Mouse (Mus musculus) stomach, embryonic 15.5 days (tissue): ENCODE measurements around the gene Bsnd. TPM values are rescaled to one million over a fixed set of nuclear protein-coding genes. Genes with fewer than 3 reads are reported as not detected.

Source experiments
- ATAC-seq: fragments of 200-750 bp; cut with Nextera tagmentation; 2 replicates; pipeline ENCODE4 v1.8.0; 2017; ENCODE audit warnings: low read depth, moderate number of reproducible peaks, moderate TSS enrichment; ENCODE audit not compliant: insufficient read depth, low FRiP score
- H3K27ac ChIP-seq: fragments of 300-500 bp; sonication (generic); 2 replicates; pipeline ENCODE4 v1.5.1; 2015; ENCODE audit warnings: mild to moderate bottlenecking, inconsistent platforms
- H3K27me3 ChIP-seq: fragments of 300-500 bp; sonication (generic); replicated peaks from 2 replicates; pipeline ENCODE4 v1.6.1; 2015; ENCODE audit warnings: inconsistent platforms
- H3K36me3 ChIP-seq: fragments of 300-500 bp; sonication (generic); 2 replicates; pipeline ENCODE4 v1.6.1; 2015; ENCODE audit warnings: inconsistent platforms
- H3K4me1 ChIP-seq: fragments of 300-500 bp; sonication (generic); 2 replicates; pipeline ENCODE4 v1.6.1; 2015; ENCODE audit warnings: inconsistent platforms
- H3K4me2 ChIP-seq: fragments of 300-500 bp; sonication (generic); 2 replicates; pipeline ENCODE4 v1.6.1; 2015; ENCODE audit warnings: mild to moderate bottlenecking, inconsistent platforms
- H3K4me3 ChIP-seq: fragments of 300-500 bp; sonication (generic); replicated peaks from 2 replicates; pipeline ENCODE4 v1.5.1; 2015; ENCODE audit warnings: inconsistent platforms
- H3K9ac ChIP-seq: fragments of 300-500 bp; sonication (generic); 2 replicates; pipeline ENCODE4 v1.6.1; 2015; ENCODE audit warnings: inconsistent platforms
- H3K9me3 ChIP-seq: fragments of 300-500 bp; sonication (generic); 2 replicates; pipeline ENCODE4 v1.6.1; 2016; ENCODE audit warnings: inconsistent platforms
- WGBS: fragments of 180-500 bp; shearing (Covaris S2); methylation state at CpG from one replicate; pipeline ENCODE4 v1.1.7; 2015; 5-methylcytosine and 5-hydroxymethylcytosine counted together
- polyA plus RNA-seq: library from polyadenylated mRNA; unstranded; fragments of >200 nt; fragmentation: Nextera tagmentation; extraction: Ambion mirVana; gene quantifications from 2 replicates; pipeline ENCODE4 v1.2.1, GENCODE M21; 2015

Gene Bsnd
- polyA plus RNA-seq: not detected in 2 replicates

GRCm38 (mm10) chr4:106492116-106492515 lies at the start of gene Bsnd:
Gene Bsnd (minus strand): TSS chr4:106492283.
- Histone ChIP-seq H3K4me2 (no peak within 1 kb of the TSS), H3K36me3 (no peaks in the 10 kb centered on the region), H3K4me1 (no peaks in the 10 kb centered on the region), H3K9me3 (no peaks in the 10 kb centered on the region), H3K9ac (no peak within 1 kb of the TSS), H3K4me3 (no peak within 1 kb of the TSS), H3K27ac (no peak within 1 kb of the TSS), H3K27me3 (no peaks in the 10 kb centered on the region)
- ATAC-seq: no peak
- 55% methylated on average over 3 of the region's 3 CpGs for WGBS

GRCm38 (mm10) chr4:106541491-106541890 lies 49.4 kb upstream of the Bsnd start:
- Histone ChIP-seq H3K36me3 (no peaks in the 10 kb centered on the region), H3K4me3 (no peak overlapping the region), H3K9me3 (no peaks in the 10 kb centered on the region), H3K4me1 (no peaks in the 10 kb centered on the region), H3K27ac (no peak overlapping the region), H3K9ac (no peak overlapping the region), H3K27me3 (no peaks in the 10 kb centered on the region), H3K4me2 (no peak overlapping the region)
- 44% methylated on average over 3 of the region's 3 CpGs for WGBS
- no peak for ATAC-seq

GRCm38 (mm10) chr4:106539756-106540155 lies 47.7 kb upstream of the Bsnd start:
- no peaks in the 10 kb centered on the region for H3K27me3 ChIP-seq
- no peak overlapping the region for H3K4me2 ChIP-seq
- WGBS: 84% methylated on average over 5 of the region's 5 CpGs
- no peak overlapping the region for H3K4me3 ChIP-seq
- no peaks in the 10 kb centered on the region for H3K36me3 ChIP-seq
- H3K9ac ChIP-seq: no peak overlapping the region
- no peaks in the 10 kb centered on the region for H3K4me1 ChIP-seq
- no peak overlapping the region for H3K27ac ChIP-seq
- no peaks in the 10 kb centered on the region for H3K9me3 ChIP-seq
- ATAC-seq: no peak

- H3K36me3 ChIP-seq: no peaks in the 10 kb centered on the region
- no peak overlapping the region for H3K9ac ChIP-seq
- no peaks in the 10 kb centered on the region for H3K27me3 ChIP-seq
- no peak overlapping the region for H3K4me2 ChIP-seq
- H3K4me3 ChIP-seq: no peak overlapping the region
- no peaks in the 10 kb centered on the region for H3K9me3 ChIP-seq
- H3K27ac ChIP-seq: no peak overlapping the region
- no peak for ATAC-seq
- WGBS: 45% methylated on average over 7 of the region's 7 CpGs
- H3K4me1 ChIP-seq: no peaks in the 10 kb centered on the region
Observed at GRCm38 (mm10) chr4:106534256-106534655, 42.2 kb upstream of the Bsnd start.

GRCm38 (mm10) chr4:106533421-106534080 lies 41.5 kb upstream of the Bsnd start:
- Histone ChIP-seq H3K4me2 (no peak overlapping the region), H3K4me3 (no peak overlapping the region), H3K9ac (no peak overlapping the region), H3K36me3 (no peaks in the 10 kb centered on the region), H3K27me3 (no peaks in the 10 kb centered on the region), H3K9me3 (no peaks in the 10 kb centered on the region), H3K4me1 (no peaks in the 10 kb centered on the region), H3K27ac (no peak overlapping the region)
- WGBS: 39% methylated on average over 7 of the region's 7 CpGs
- no peak for ATAC-seq

GRCm38 (mm10) chr4:106530113-106530482 lies 38.0 kb upstream of the Bsnd start:
- Histone ChIP-seq H3K27me3 (no peaks in the 10 kb centered on the region), H3K9me3 (no peaks in the 10 kb centered on the region), H3K9ac (no peak overlapping the region), H3K4me2 (no peak overlapping the region), H3K4me3 (no peak overlapping the region), H3K4me1 (no peaks in the 10 kb centered on the region), H3K27ac (no peak overlapping the region), H3K36me3 (no peaks in the 10 kb centered on the region)
- 0 out of 2 replicates have a peak, but pooled peaks have one; percentile 18 for ATAC-seq
- WGBS: 68% methylated on average over 9 of the region's 9 CpGs

- H3K4me1 ChIP-seq: no peaks in the 10 kb centered on the region
- WGBS: 19% methylated on average over 17 of the region's 17 CpGs
- ATAC-seq: peak; percentile 92
- no peaks in the 10 kb centered on the region for H3K9me3 ChIP-seq
- H3K4me3 ChIP-seq: 0 out of 2 replicates have a peak overlapping the region, but pooled peaks have one; percentile 15
- no peak overlapping the region for H3K27ac ChIP-seq
- H3K4me2 ChIP-seq: peak overlapping the region; percentile 49
- no peaks in the 10 kb centered on the region for H3K27me3 ChIP-seq
- H3K36me3 ChIP-seq: no peaks in the 10 kb centered on the region
- no peak overlapping the region for H3K9ac ChIP-seq
Observed at GRCm38 (mm10) chr4:106529375-106530112, 37.5 kb upstream of the Bsnd start.

- Histone ChIP-seq H3K4me1 (no peaks in the 10 kb centered on the region), H3K36me3 (no peaks in the 10 kb centered on the region), H3K4me3 (no peak overlapping the region), H3K27me3 (no peaks in the 10 kb centered on the region), H3K9me3 (no peaks in the 10 kb centered on the region), H3K4me2 (no peak overlapping the region), H3K9ac (no peak overlapping the region), H3K27ac (no peak overlapping the region)
- 67% methylated on average over 7 of the region's 7 CpGs for WGBS
- ATAC-seq: no peak
Observed at GRCm38 (mm10) chr4:106527856-106528547, 35.9 kb upstream of the Bsnd start.

- Histone ChIP-seq H3K9ac (no peak overlapping the region), H3K4me1 (no peaks in the 10 kb centered on the region), H3K4me2 (no peak overlapping the region), H3K36me3 (no peaks in the 10 kb centered on the region), H3K27me3 (no peaks in the 10 kb centered on the region), H3K4me3 (no peak overlapping the region), H3K27ac (no peak overlapping the region), H3K9me3 (no peaks in the 10 kb centered on the region)
- ATAC-seq: no peak
- 90% methylated on average over 2 of the region's 2 CpGs for WGBS
Observed at GRCm38 (mm10) chr4:106525001-106525400, 32.9 kb upstream of the Bsnd start.

GRCm38 (mm10) chr4:106524131-106524530 lies 32.0 kb upstream of the Bsnd start:
- H3K36me3 ChIP-seq: no peaks in the 10 kb centered on the region
- no peak overlapping the region for H3K27ac ChIP-seq
- H3K4me2 ChIP-seq: no peak overlapping the region
- H3K4me1 ChIP-seq: no peaks in the 10 kb centered on the region
- no peak for ATAC-seq
- H3K4me3 ChIP-seq: no peak overlapping the region
- H3K9ac ChIP-seq: no peak overlapping the region
- WGBS: 52% methylated on average over 2 of the region's 2 CpGs
- no peaks in the 10 kb centered on the region for H3K9me3 ChIP-seq
- no peaks in the 10 kb centered on the region for H3K27me3 ChIP-seq

GRCm38 (mm10) chr4:106522547-106522946 lies 30.5 kb upstream of the Bsnd start:
- Histone ChIP-seq H3K4me1 (no peaks in the 10 kb centered on the region), H3K9me3 (no peaks in the 10 kb centered on the region), H3K4me2 (no peak overlapping the region), H3K36me3 (no peaks in the 10 kb centered on the region), H3K27ac (no peak overlapping the region), H3K9ac (no peak overlapping the region), H3K27me3 (no peaks in the 10 kb centered on the region), H3K4me3 (no peak overlapping the region)
- WGBS: 71% methylated on average over 3 of the region's 3 CpGs
- ATAC-seq: no peak

GRCm38 (mm10) chr4:106514606-106515005 lies 22.5 kb upstream of the Bsnd start:
- Histone ChIP-seq H3K9ac (no peak overlapping the region), H3K4me3 (no peak overlapping the region), H3K27me3 (no peaks in the 10 kb centered on the region), H3K27ac (no peak overlapping the region), H3K4me1 (no peaks in the 10 kb centered on the region), H3K36me3 (no peaks in the 10 kb centered on the region), H3K4me2 (no peak overlapping the region), H3K9me3 (no peaks in the 10 kb centered on the region)
- no peak for ATAC-seq
- WGBS: 60% methylated on average over 6 of the region's 6 CpGs
